Mouse (Mus musculus) ES-Bruce4 (cell line): ENCODE data around the gene C530008M17Rik.

ENCODE experiments used
- CTCF ChIP-seq: IDR thresholded peaks from one replicate; pipeline ENCODE4 v1.8.1; 2011; ENCODE audit warnings: low read depth, low read length
- EP300 ChIP-seq: IDR thresholded peaks from 2 replicates; pipeline ENCODE4 v1.6.1; 2011; ENCODE audit warnings: low read depth, low read length; ENCODE audit not compliant: insufficient read depth

DNA sequence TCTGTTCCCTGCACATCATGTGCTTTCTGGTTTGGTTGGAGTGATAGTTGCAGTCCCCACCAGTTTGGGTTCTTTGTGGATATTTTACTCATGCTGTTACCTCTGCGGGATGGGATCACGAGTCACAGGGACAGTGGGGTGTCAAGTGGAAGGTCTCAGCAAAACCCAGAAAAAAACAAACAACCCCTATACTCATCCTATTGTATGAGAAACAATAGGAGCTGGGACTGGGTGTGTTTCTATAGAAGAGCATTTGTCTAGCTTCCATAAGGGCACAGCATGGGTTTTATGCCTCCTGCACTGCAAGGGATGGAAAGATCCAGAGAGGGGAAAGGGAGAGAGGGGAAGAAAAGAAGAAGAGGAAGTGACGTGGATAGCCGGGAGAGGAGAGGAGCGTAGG, 96.0 kb downstream of the C530008M17Rik start:
- TF ChIP-seq CTCF (no peak), EP300 (no peak)
